Mouse (Mus musculus) limb, embryonic 11.5 days (tissue): Measurements from ENCODE around the gene Kif1b. TPM values are rescaled to one million over a fixed set of nuclear protein-coding genes. Genes with fewer than 3 reads are reported as not detected.
A peak's percentile ranks its signal among the peaks of the same experiment; 100 is the strongest.
"Not testable (repeated sequence)": the region's sequence is repeated elsewhere in the genome, so short reads cannot be mapped to it uniquely, and the experiment has no call there.

Experiments used
- ATAC-seq: fragments of 200-750 bp; cut with Nextera tagmentation; 2 replicates; pipeline ENCODE4 v1.8.0; 2017; ENCODE audit warnings: low read depth; ENCODE audit not compliant: insufficient number of reproducible peaks, low FRiP score, low TSS enrichment
- DNase-seq: peaks from one replicate; pipeline ENCODE4 v3.0.0-alpha.2; 2015; ENCODE audit warnings: low spot score
- H3K27ac ChIP-seq: fragments of 300-500 bp; sonication (generic); replicated peaks from 2 replicates; pipeline ENCODE4 v1.5.1; 2014; ENCODE audit warnings: low read depth, mild to moderate bottlenecking, low read length
- H3K27me3 ChIP-seq: fragments of 300-500 bp; sonication (generic); 2 replicates; pipeline ENCODE4 v1.6.1; 2014; ENCODE audit warnings: mild to moderate bottlenecking, low read length, mixed read lengths; ENCODE audit not compliant: control insufficient read depth, insufficient read depth
- H3K36me3 ChIP-seq: fragments of 300-500 bp; sonication (generic); 2 replicates; pipeline ENCODE4 v1.6.1; 2014; ENCODE audit warnings: mild to moderate bottlenecking, low read length, moderate library complexity, mixed read lengths; ENCODE audit not compliant: control insufficient read depth, insufficient read depth
- H3K4me1 ChIP-seq: fragments of 300-500 bp; sonication (generic); 2 replicates; pipeline ENCODE4 v1.6.1; 2014; ENCODE audit warnings: low read length, mixed read lengths; ENCODE audit not compliant: control insufficient read depth, insufficient read depth
- H3K4me2 ChIP-seq: fragments of 300-500 bp; sonication (generic); 2 replicates; pipeline ENCODE4 v1.6.1; 2014; ENCODE audit warnings: low read depth, mild to moderate bottlenecking, moderate library complexity; ENCODE audit not compliant: severe bottlenecking
- H3K4me3 ChIP-seq: fragments of 300-500 bp; sonication (generic); 2 replicates; pipeline ENCODE4 v1.5.1; 2014; ENCODE audit warnings: low read depth, low read length
- H3K9ac ChIP-seq: fragments of 300-500 bp; sonication (generic); 2 replicates; pipeline ENCODE4 v1.6.1; 2014; ENCODE audit warnings: mild to moderate bottlenecking, low read length
- H3K9me3 ChIP-seq: fragments of 300-500 bp; sonication (generic); 2 replicates; pipeline ENCODE4 v1.6.1; 2016; ENCODE audit warnings: low read length; ENCODE audit not compliant: control insufficient read depth
- WGBS: fragments of 180-500 bp; shearing (Covaris S2); extraction: QIAGEN DNeasy Blood & Tissue Kit; methylation state at CpG from one replicate; pipeline ENCODE4 v1.1.7; 2014; 5-methylcytosine and 5-hydroxymethylcytosine counted together
- polyA plus RNA-seq: library from polyadenylated mRNA; unstranded; fragments of >200 nt; fragmentation: Nextera tagmentation; extraction: Ambion mirVana; gene quantifications from 2 replicates; pipeline ENCODE4 v1.2.1, GENCODE M21; 2014

Kif1b gene
- polyA plus RNA-seq, 1 experiment from 2014 or later, result 35.6 TPM

DNA sequence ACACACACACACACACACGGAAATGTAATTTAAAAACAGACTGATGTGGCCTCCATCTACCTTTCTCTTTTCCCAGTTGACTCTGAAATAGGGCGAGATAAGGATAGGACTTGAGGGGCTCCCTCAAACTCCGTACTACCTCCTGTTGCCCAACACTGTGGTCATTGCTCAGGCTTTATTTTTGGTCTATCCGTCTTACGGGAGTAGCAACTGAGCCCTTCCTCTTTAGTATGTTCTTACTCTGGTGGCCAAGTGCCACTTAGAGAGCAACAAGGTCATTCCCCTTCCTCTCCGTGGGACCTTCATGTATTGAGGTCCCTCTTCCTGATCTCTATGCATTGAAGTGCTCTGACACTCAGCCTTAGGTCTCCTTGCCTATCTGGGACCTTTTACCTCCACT lies 133.8 kb downstream of the Kif1b start:
- Histone ChIP-seq H3K27me3 (no peaks in the 10 kb centered on the region), H3K4me1 (no peaks in the 10 kb centered on the region), H3K4me3 (no peak overlapping the region), H3K27ac (no peak overlapping the region), H3K9me3 (no peaks in the 10 kb centered on the region), H3K4me2 (no peak overlapping the region), H3K36me3 (no peaks in the 10 kb centered on the region), H3K9ac (no peak overlapping the region)
- DNase-seq (no peak), ATAC-seq (no peak)
- 89% methylated on average over 6 of the region's 6 CpGs for WGBS

DNA sequence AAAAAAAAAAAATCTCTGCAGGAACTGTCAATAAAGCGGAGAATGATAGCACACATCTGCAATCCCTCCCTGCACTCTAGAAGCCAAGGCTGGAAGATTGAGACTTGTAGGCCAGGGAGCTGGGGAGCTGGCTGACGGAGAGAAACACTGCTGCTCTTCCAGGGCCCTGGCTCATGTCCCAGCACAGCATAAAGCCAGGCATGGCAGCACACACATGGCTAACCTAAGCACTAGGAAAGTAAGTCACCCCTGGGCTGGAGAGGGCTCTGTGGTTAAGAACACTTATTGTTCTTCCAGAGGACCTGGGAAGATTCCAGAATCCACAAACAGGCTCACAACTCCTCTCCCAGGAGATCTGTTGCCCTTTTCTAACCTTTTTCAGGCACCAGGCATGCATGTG lies 134.8 kb downstream of the Kif1b start:
- no peak for DNase-seq
- H3K4me2 ChIP-seq, result no peak overlapping the region
- no peak for ATAC-seq
- H3K9ac ChIP-seq, result no peak overlapping the region
- H3K27ac ChIP-seq, result no peak overlapping the region
- H3K9me3 ChIP-seq, result no peaks in the 10 kb centered on the region
- no peaks in the 10 kb centered on the region for H3K36me3 ChIP-seq
- H3K4me3 ChIP-seq, result no peak overlapping the region
- H3K4me1 ChIP-seq, result no peaks in the 10 kb centered on the region
- WGBS, result 89% methylated on average over 2 of the region's 2 CpGs
- no peaks in the 10 kb centered on the region for H3K27me3 ChIP-seq

GRCm38 (mm10) chr4:149172083-149172482 lies 135.4 kb downstream of the Kif1b start:
- 92% methylated on average over 5 of the region's 5 CpGs for WGBS
- ATAC-seq (no peak), DNase-seq (no peak)
- no peaks in the 10 kb centered on the region for H3K36me3 ChIP-seq
- no peak overlapping the region for H3K4me2 ChIP-seq
- H3K4me3 ChIP-seq, result no peak overlapping the region
- H3K9me3 ChIP-seq, result no peaks in the 10 kb centered on the region
- no peak overlapping the region for H3K9ac ChIP-seq
- H3K4me1 ChIP-seq, result no peaks in the 10 kb centered on the region
- H3K27me3 ChIP-seq, result no peaks in the 10 kb centered on the region
- H3K27ac ChIP-seq, result no peak overlapping the region

GRCm38 (mm10) chr4:149171581-149171981 lies 135.9 kb downstream of the Kif1b start:
- H3K27ac ChIP-seq, result no peak overlapping the region
- ATAC-seq, result no peak
- 83% methylated on average over 5 of the region's 5 CpGs for WGBS

DNA sequence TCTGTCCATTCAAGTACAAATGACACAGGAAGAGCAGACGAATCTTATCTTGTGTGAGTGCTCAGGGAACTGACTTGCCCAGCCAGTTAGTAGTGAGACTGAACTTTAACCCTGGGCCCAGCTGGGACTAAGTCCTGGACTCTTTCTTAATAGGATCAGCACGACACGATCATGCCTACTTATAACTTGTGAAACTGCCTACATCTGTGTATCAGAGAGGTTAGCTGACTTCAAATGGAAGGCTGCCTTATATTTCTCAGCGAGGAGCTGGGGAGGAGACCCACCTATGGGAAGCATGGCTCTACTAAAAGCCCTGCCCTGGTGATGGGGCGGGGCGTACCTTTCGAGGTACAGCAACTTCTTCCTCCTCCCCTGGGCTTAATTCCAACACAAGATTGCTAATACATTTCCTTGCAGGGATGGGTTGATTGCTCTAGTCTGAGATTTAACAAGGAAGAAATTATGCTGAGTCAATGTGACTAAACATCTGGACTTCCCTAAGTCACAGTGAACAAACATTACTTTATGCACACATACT lies 137.0 kb downstream of the Kif1b start:
- no peak overlapping the region for H3K27ac ChIP-seq
- WGBS, result 70% methylated on average over 7 of the region's 7 CpGs
- no peak overlapping the region for H3K4me3 ChIP-seq

More at GRCm38 (mm10) chr4:149171581-149171981, 135.9 kb downstream of the Kif1b start:
- no peaks in the 10 kb centered on the region for H3K27me3 ChIP-seq
- H3K4me3 ChIP-seq, result no peak overlapping the region
- no peaks in the 10 kb centered on the region for H3K4me1 ChIP-seq
- no peaks in the 10 kb centered on the region for H3K36me3 ChIP-seq
- no peak overlapping the region for H3K9ac ChIP-seq
- no peak overlapping the region for H3K4me2 ChIP-seq
- no peak for DNase-seq
- no peaks in the 10 kb centered on the region for H3K9me3 ChIP-seq

GRCm38 (mm10) chr4:149169926-149170325 lies 137.6 kb downstream of the Kif1b start:
- ATAC-seq, H3K27me3 ChIP-seq, DNase-seq, H3K36me3 ChIP-seq, H3K4me1 ChIP-seq, H3K4me3 ChIP-seq, H3K9ac ChIP-seq, H3K27ac ChIP-seq, H3K9me3 ChIP-seq, H3K4me2 ChIP-seq: not testable (repeated sequence)
- 89% methylated on average over 7 of the region's 8 CpGs for WGBS

More for the DNA sequence above, 137.0 kb downstream of the Kif1b start:
- H3K4me1 ChIP-seq, result peaks cover 5% of the 10 kb centered on the region; the same call in 1 of the 2 replicates
- no peak overlapping the region for H3K4me2 ChIP-seq
- no peak overlapping the region for H3K9ac ChIP-seq
- H3K27me3 ChIP-seq, result no peaks in the 10 kb centered on the region
- no peaks in the 10 kb centered on the region for H3K9me3 ChIP-seq
- DNase-seq (no peak), ATAC-seq (no peak)
- no peaks in the 10 kb centered on the region for H3K36me3 ChIP-seq

- Histone ChIP-seq H3K4me2 (no peak overlapping the region), H3K9ac (no peak overlapping the region), H3K27me3 (no peaks in the 10 kb centered on the region), H3K4me1 (peaks cover 5% of the 10 kb centered on the region; the same call in 1 of the 2 replicates), H3K27ac (no peak overlapping the region), H3K36me3 (no peaks in the 10 kb centered on the region), H3K4me3 (no peak overlapping the region), H3K9me3 (no peaks in the 10 kb centered on the region)
- DNase-seq (no peak), ATAC-seq (no peak)
- 68% methylated on average over 2 of the region's 2 CpGs for WGBS
Measured at GRCm38 (mm10) chr4:149168016-149168415, 139.5 kb downstream of the Kif1b start.

- H3K9ac ChIP-seq, result peak overlapping the region; percentile 90
- no peaks in the 10 kb centered on the region for H3K9me3 ChIP-seq
- no peaks in the 10 kb centered on the region for H3K27me3 ChIP-seq
- peak overlapping the region; percentile 98 for H3K4me3 ChIP-seq
- H3K4me1 ChIP-seq, result peaks cover 5% of the 10 kb centered on the region; the same call in 1 of the 2 replicates
- H3K27ac ChIP-seq, result peak overlapping the region; percentile 60; the same call in 1 of the 2 replicates
- WGBS, result under 1% methylated on average over 27 of the region's 27 CpGs
- H3K4me2 ChIP-seq, result peak overlapping the region; percentile 79
- no peaks in the 10 kb centered on the region for H3K36me3 ChIP-seq
- ATAC-seq (peak; percentile 68), DNase-seq (no peak)
Measured at GRCm38 (mm10) chr4:149166957-149167611, 140.4 kb downstream of the Kif1b start.
